ENCODE assay signal across 14 mouse cellular contexts in the genomic region with DNA sequence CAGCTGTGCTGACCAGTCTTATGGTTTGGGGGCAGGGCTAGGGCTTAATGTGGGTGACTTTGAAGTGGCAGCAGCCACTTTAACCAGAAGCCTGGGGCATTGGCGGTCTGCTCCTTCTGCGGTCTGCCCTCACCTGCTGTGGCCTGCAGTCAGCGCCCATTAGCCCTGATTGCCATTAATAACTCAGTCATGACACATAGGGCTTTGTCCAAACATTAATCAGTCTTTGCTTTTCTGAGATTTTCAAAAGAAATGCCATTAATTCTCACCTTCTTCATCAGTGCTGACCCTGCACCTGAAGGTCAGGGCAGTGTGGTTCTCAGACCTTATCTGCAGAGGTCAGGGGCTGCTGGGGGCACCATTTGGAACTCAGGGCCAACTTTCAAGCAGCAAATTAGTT.
"Had no signal": no experiment of that assay in that cellular context is flagged by ENCODE, and none has a peak within 500 bp of the region (broad histone marks: within the 10 kb centered on the region; RNA-seq: fewer than 3 reads in every experiment).

No protein-coding gene starts in this region.

- H3K36me3 ChIP-seq: liver, embryonic 13.5 days; midbrain, embryonic 12.5 days had no signal

- H3K4me1 ChIP-seq: liver, embryonic 13.5 days had no signal

- H3K4me3 ChIP-seq: layer of hippocampus, adult 2 months; left cerebral cortex, adult 2 months; liver, embryonic 13.5 days; midbrain, embryonic 12.5 days had no signal

- H3K27ac ChIP-seq: kidney, postnatal 0 days; layer of hippocampus, adult 2 months; left cerebral cortex, adult 2 months; liver, embryonic 13.5 days; macrophage; midbrain, embryonic 12.5 days had no signal

- H3K9me3 ChIP-seq: liver, embryonic 13.5 days; midbrain, embryonic 12.5 days had no signal

- H3K27me3 ChIP-seq: liver, embryonic 13.5 days had no signal

- DNase-seq: kidney, adult 2 months; kidney, postnatal 25 days; layer of hippocampus, adult 9-11 months; liver, embryonic 13.5 days; lung, adult 2 months; right cerebral cortex, postnatal 25 days; thymus, adult 2 months; thymus, postnatal 14 days; thymus, postnatal 4 days had no signal
